Mouse (Mus musculus) limb, embryonic 15.5 days (tissue): ENCODE results near the gene Clmp. TPM values are rescaled to one million over a fixed set of nuclear protein-coding genes. Genes with fewer than 3 reads are reported as not detected.
"Not testable (repeated sequence)": the region's sequence is repeated elsewhere in the genome, so short reads cannot be mapped to it uniquely, and the experiment has no call there.

Experiments used
- ATAC-seq: fragments of 200-750 bp; cut with Nextera tagmentation; 2 replicates; pipeline ENCODE4 v1.8.0; 2017; ENCODE audit warnings: low read depth, moderate TSS enrichment; ENCODE audit not compliant: insufficient number of reproducible peaks, low FRiP score, low TSS enrichment
- H3K27ac ChIP-seq: fragments of 300-500 bp; sonication (generic); 2 replicates; pipeline ENCODE4 v1.5.1; 2015; ENCODE audit warnings: moderate library complexity, mild to moderate bottlenecking, inconsistent platforms
- H3K27me3 ChIP-seq: fragments of 300-500 bp; sonication (generic); 2 replicates; pipeline ENCODE4 v1.6.1; 2015; ENCODE audit warnings: inconsistent platforms
- H3K36me3 ChIP-seq: fragments of 300-500 bp; sonication (generic); 2 replicates; pipeline ENCODE4 v1.6.1; 2015; ENCODE audit warnings: inconsistent platforms
- H3K4me1 ChIP-seq: fragments of 300-500 bp; sonication (generic); 2 replicates; pipeline ENCODE4 v1.6.1; 2015; ENCODE audit warnings: inconsistent platforms
- H3K4me2 ChIP-seq: fragments of 300-500 bp; sonication (generic); 2 replicates; pipeline ENCODE4 v1.6.1; 2015; ENCODE audit warnings: mild to moderate bottlenecking, inconsistent platforms
- H3K4me3 ChIP-seq: fragments of 300-500 bp; sonication (generic); 2 replicates; pipeline ENCODE4 v1.5.1; 2015; ENCODE audit warnings: mild to moderate bottlenecking, inconsistent platforms
- H3K9ac ChIP-seq: fragments of 300-500 bp; sonication (generic); 2 replicates; pipeline ENCODE4 v1.6.1; 2015; ENCODE audit warnings: inconsistent platforms
- H3K9me3 ChIP-seq: fragments of 300-500 bp; sonication (generic); 2 replicates; pipeline ENCODE4 v1.6.1; 2016; ENCODE audit warnings: inconsistent platforms
- WGBS: fragments of 180-500 bp; shearing (Covaris S2); methylation state at CpG from one replicate; pipeline ENCODE4 v1.1.7; 2015; 5-methylcytosine and 5-hydroxymethylcytosine counted together
- polyA plus RNA-seq: library from polyadenylated mRNA; unstranded; fragments of >200 nt; fragmentation: Nextera tagmentation; extraction: Ambion mirVana; gene quantifications from 2 replicates; pipeline ENCODE4 v1.2.1, GENCODE M21; 2015

Gene Clmp
- polyA plus RNA-seq, 1 experiment from 2014 or later, result 44.2 TPM

- 74% methylated on average over 6 of the region's 6 CpGs for WGBS
- Histone ChIP-seq H3K4me1 (peaks cover 11% of the 10 kb centered on the region), H3K36me3 (peaks cover 8% of the 10 kb centered on the region; the same call in 1 of the 2 replicates), H3K9ac (no peak overlapping the region), H3K4me2 (no peak overlapping the region), H3K27ac (no peak overlapping the region), H3K27me3 (no peaks in the 10 kb centered on the region), H3K9me3 (no peaks in the 10 kb centered on the region), H3K4me3 (no peak overlapping the region)
- no peak for ATAC-seq
Observed at GRCm38 (mm10) chr9:40785452-40785851, 99.7 kb downstream of the Clmp start.

- not testable (repeated sequence) for H3K27me3 ChIP-seq, H3K27ac ChIP-seq, H3K9me3 ChIP-seq, ATAC-seq, H3K36me3 ChIP-seq, H3K4me3 ChIP-seq, H3K4me2 ChIP-seq, H3K4me1 ChIP-seq, H3K9ac ChIP-seq
- WGBS, result 96% methylated on average over 6 of the region's 6 CpGs
Observed at GRCm38 (mm10) chr9:40786820-40787219, 101.1 kb downstream of the Clmp start.

- Histone ChIP-seq H3K27ac (no peak overlapping the region), H3K4me2 (no peak overlapping the region), H3K9me3 (no peaks in the 10 kb centered on the region), H3K9ac (no peak overlapping the region), H3K36me3 (no peaks in the 10 kb centered on the region), H3K4me1 (no peaks in the 10 kb centered on the region), H3K4me3 (no peak overlapping the region), H3K27me3 (no peaks in the 10 kb centered on the region)
- WGBS, result 62% methylated on average over 6 of the region's 6 CpGs
- ATAC-seq, result no peak
Observed at GRCm38 (mm10) chr9:40791864-40792633, 106.3 kb downstream of the Clmp start.

GRCm38 (mm10) chr9:40793581-40793980, 107.8 kb downstream of the Clmp start:
- Histone ChIP-seq H3K4me2 (no peak overlapping the region), H3K4me3 (no peak overlapping the region), H3K27me3 (no peaks in the 10 kb centered on the region), H3K36me3 (no peaks in the 10 kb centered on the region), H3K9ac (no peak overlapping the region), H3K27ac (no peak overlapping the region), H3K4me1 (peaks cover 5% of the 10 kb centered on the region; the same call in 1 of the 2 replicates), H3K9me3 (no peaks in the 10 kb centered on the region)
- 92% methylated on average over 5 of the region's 5 CpGs for WGBS
- ATAC-seq, result no peak

- H3K9me3 ChIP-seq, result no peaks in the 10 kb centered on the region
Observed at GRCm38 (mm10) chr9:40794251-40794650, 108.5 kb downstream of the Clmp start.

GRCm38 (mm10) chr9:40794926-40795325, 109.2 kb downstream of the Clmp start:
- H3K27me3 ChIP-seq, result no peaks in the 10 kb centered on the region
- no peak overlapping the region for H3K4me2 ChIP-seq
- no peaks in the 10 kb centered on the region for H3K9me3 ChIP-seq
- no peak overlapping the region for H3K27ac ChIP-seq
- no peaks in the 10 kb centered on the region for H3K36me3 ChIP-seq
- no peak for ATAC-seq
- H3K4me1 ChIP-seq, result peaks cover 12% of the 10 kb centered on the region
- WGBS, result 48% methylated on average over 5 of the region's 5 CpGs
- no peak overlapping the region for H3K4me3 ChIP-seq
- H3K9ac ChIP-seq, result no peak overlapping the region

More at GRCm38 (mm10) chr9:40794251-40794650, 108.5 kb downstream of the Clmp start:
- no peak overlapping the region for H3K27ac ChIP-seq
- no peak for ATAC-seq
- no peaks in the 10 kb centered on the region for H3K36me3 ChIP-seq
- H3K4me3 ChIP-seq, result no peak overlapping the region
- WGBS, result 33% methylated on average over 5 of the region's 5 CpGs
- no peaks in the 10 kb centered on the region for H3K27me3 ChIP-seq
- no peak overlapping the region for H3K4me2 ChIP-seq
- no peak overlapping the region for H3K9ac ChIP-seq
- peaks cover 10% of the 10 kb centered on the region for H3K4me1 ChIP-seq

- Histone ChIP-seq H3K27ac (no peak overlapping the region), H3K4me3 (no peak overlapping the region), H3K4me2 (no peak overlapping the region), H3K9me3 (no peaks in the 10 kb centered on the region), H3K4me1 (peaks cover 12% of the 10 kb centered on the region), H3K27me3 (no peaks in the 10 kb centered on the region), H3K36me3 (no peaks in the 10 kb centered on the region), H3K9ac (no peak overlapping the region)
- no peak for ATAC-seq
- WGBS, result 73% methylated on average over 2 of the region's 2 CpGs
Observed at GRCm38 (mm10) chr9:40795562-40795961, 109.8 kb downstream of the Clmp start.

- Histone ChIP-seq H3K9ac (no peak overlapping the region), H3K36me3 (no peaks in the 10 kb centered on the region), H3K4me3 (no peak overlapping the region), H3K9me3 (no peaks in the 10 kb centered on the region), H3K4me2 (no peak overlapping the region), H3K27me3 (no peaks in the 10 kb centered on the region), H3K4me1 (peaks cover 12% of the 10 kb centered on the region), H3K27ac (no peak overlapping the region)
- ATAC-seq, result no peak
- WGBS, result 65% methylated on average over 4 of the region's 4 CpGs
Observed at GRCm38 (mm10) chr9:40796054-40796453, 110.3 kb downstream of the Clmp start.

GRCm38 (mm10) chr9:40798247-40798960, 112.6 kb downstream of the Clmp start:
- Histone ChIP-seq H3K4me3 (no peak overlapping the region), H3K4me2 (no peak overlapping the region), H3K27ac (peak overlapping the region; percentile 98), H3K4me1 (peaks cover 15% of the 10 kb centered on the region), H3K27me3 (no peaks in the 10 kb centered on the region), H3K9me3 (no peaks in the 10 kb centered on the region), H3K36me3 (peaks cover 1% of the 10 kb centered on the region; the same call in 1 of the 2 replicates), H3K9ac (no peak overlapping the region)
- 70% methylated on average over 9 of the region's 9 CpGs for WGBS
- no peak for ATAC-seq

GRCm38 (mm10) chr9:40799112-40799511, 113.3 kb downstream of the Clmp start:
- Histone ChIP-seq H3K4me3 (no peak overlapping the region), H3K9ac (no peak overlapping the region), H3K27me3 (no peaks in the 10 kb centered on the region), H3K9me3 (no peaks in the 10 kb centered on the region), H3K4me2 (no peak overlapping the region), H3K4me1 (peaks cover 21% of the 10 kb centered on the region), H3K27ac (peak overlapping the region; percentile 98), H3K36me3 (peaks cover 7% of the 10 kb centered on the region; the same call in 1 of the 2 replicates)
- ATAC-seq, result no peak
- 50% methylated on average over 3 of the region's 3 CpGs for WGBS

- peak overlapping the region; percentile 56 for H3K9ac ChIP-seq
- H3K36me3 ChIP-seq, result peaks cover 15% of the 10 kb centered on the region; the same call in 1 of the 2 replicates
- no peaks in the 10 kb centered on the region for H3K9me3 ChIP-seq
- WGBS, result under 1% methylated on average over 30 of the region's 30 CpGs
- peak overlapping the region; percentile 98 for H3K27ac ChIP-seq
- peaks cover 25% of the 10 kb centered on the region for H3K4me1 ChIP-seq
- peak overlapping the region; percentile 87 for H3K4me3 ChIP-seq
- ATAC-seq, result no peak
- peak overlapping the region; percentile 65 for H3K4me2 ChIP-seq
- H3K27me3 ChIP-seq, result no peaks in the 10 kb centered on the region
Observed at GRCm38 (mm10) chr9:40799837-40800501, 114.2 kb downstream of the Clmp start.
